In the genomic region with DNA sequence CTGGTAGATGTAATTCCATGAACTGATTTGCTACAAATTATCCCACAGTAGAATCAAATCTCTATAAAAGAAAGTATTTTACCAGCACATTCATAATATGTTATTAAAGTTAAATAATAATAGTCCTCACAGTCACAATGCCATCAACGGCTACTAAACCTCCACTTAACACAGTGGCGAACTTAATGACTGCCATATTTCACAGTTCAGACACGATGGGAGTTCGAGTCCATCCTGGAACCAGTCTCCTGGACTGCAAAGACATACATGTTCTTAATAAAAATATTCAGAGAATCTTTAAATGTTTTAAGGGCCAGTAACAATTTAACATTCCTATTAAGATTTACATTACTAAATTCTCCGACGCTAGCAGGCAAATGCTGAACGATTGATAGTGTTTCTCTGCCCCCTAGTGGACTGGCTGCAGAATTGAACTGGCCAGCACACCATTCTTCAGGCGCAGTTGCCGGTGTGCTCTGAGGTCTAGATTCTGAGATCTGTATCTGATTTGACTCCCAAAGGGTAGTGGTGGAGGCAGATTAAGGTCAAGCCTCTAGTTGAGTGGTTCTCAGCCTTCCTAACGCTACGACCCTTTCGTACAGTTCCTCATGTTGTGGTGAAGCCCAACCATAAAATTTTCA, we compare ENCODE assay signal across 8 mouse cellular contexts.
DNase-seq lines count a peak whose midpoint lies in the region; ATAC-seq and TF ChIP-seq lines count a peak whose summit lies in the region.

No protein-coding gene starts in this region.

- no peaks in the 10 kb centered on the region for H3K9me3 ChIP-seq in intestine, embryonic 14.5 days (ENCODE audit: control insufficient read depth, low read length)
- H3K9me3 ChIP-seq in intestine, embryonic 16.5 days (ENCODE audit: control insufficient read depth, low read length): no peaks in the 10 kb centered on the region
- H3K9me3 ChIP-seq in ES-E14 (ENCODE audit: control insufficient read depth, insufficient read depth, low read depth, low read length): no peaks in the 10 kb centered on the region; the same call in 1 of the 2 replicates
- no peaks in the 10 kb centered on the region for H3K9me3 ChIP-seq in forebrain, postnatal 0 days (ENCODE audit: low read length)
- H3K9me3 ChIP-seq in kidney, postnatal 0 days (replicated peaks; ENCODE audit: low read length): no peaks in the 10 kb centered on the region

- TF ChIP-seq POLR2A in spleen, adult 2 months (IDR thresholded peaks at IDR 0.05; ENCODE audit: low read depth, low read length): no peak

- H3K4me2 ChIP-seq in intestine, embryonic 14.5 days (ENCODE audit: low read length): no peak overlapping the region
- no peak overlapping the region for H3K4me2 ChIP-seq in intestine, embryonic 16.5 days (ENCODE audit: low read depth, low read length)
- H3K4me2 ChIP-seq in forebrain, postnatal 0 days (ENCODE audit: low read depth): no peak overlapping the region
- H3K4me2 ChIP-seq in kidney, postnatal 0 days (ENCODE audit: low read length): no peak overlapping the region

- H3K36me3 ChIP-seq in intestine, embryonic 14.5 days (ENCODE audit: control insufficient read depth, insufficient read depth, low read length): no peaks in the 10 kb centered on the region
- H3K36me3 ChIP-seq in intestine, embryonic 16.5 days (ENCODE audit: control insufficient read depth, insufficient read depth, low read length): no peaks in the 10 kb centered on the region
- H3K36me3 ChIP-seq in ES-E14 (ENCODE audit: control insufficient read depth, insufficient read depth, low read length, poor library complexity, severe bottlenecking): no peaks in the 10 kb centered on the region
- no peaks in the 10 kb centered on the region for H3K36me3 ChIP-seq in forebrain, postnatal 0 days (ENCODE audit: insufficient read depth)
- H3K36me3 ChIP-seq in kidney, postnatal 0 days (ENCODE audit: insufficient read depth, low read length): no peaks in the 10 kb centered on the region
- no peaks in the 10 kb centered on the region for H3K36me3 ChIP-seq in spleen, adult 2 months (ENCODE audit: control insufficient read depth, insufficient read depth, low read length)

- no peak overlapping the region for H3K4me3 ChIP-seq in intestine, embryonic 14.5 days (ENCODE audit: low read depth, low read length)
- H3K4me3 ChIP-seq in intestine, embryonic 16.5 days (ENCODE audit: low read length): no peak overlapping the region
- no peak overlapping the region for H3K4me3 ChIP-seq in ES-E14 (ENCODE audit: insufficient read depth in 1 of 2, low read depth in 1 of 2, low read length in 2 of 2, poor library complexity in 1 of 2, severe bottlenecking in 1 of 2)
- H3K4me3 ChIP-seq in forebrain, postnatal 0 days (ENCODE audit: low read depth, low read length): no peak overlapping the region
- no peak overlapping the region for H3K4me3 ChIP-seq in kidney, postnatal 0 days (replicated peaks; ENCODE audit: low read depth, low read length)
- no peak overlapping the region for H3K4me3 ChIP-seq in spleen, adult 2 months (ENCODE audit: extremely low read depth, insufficient read depth, insufficient read length)

- TF ChIP-seq CTCF in forebrain, postnatal 0 days (IDR thresholded peaks at IDR 0.05; ENCODE audit: low read depth): peak; percentile 94
- TF ChIP-seq CTCF in kidney, postnatal 0 days (IDR thresholded peaks at IDR 0.05; ENCODE audit: low read depth): peak; percentile 91
- peak; percentile 78; the same call in 1 of the 2 replicates for TF ChIP-seq CTCF in spleen, adult 2 months (IDR thresholded peaks at IDR 0.05; ENCODE audit: extremely low read depth, insufficient read depth, insufficient read length, insufficient replicate concordance)

- in situ Hi-C loops in ES-E14 (cut with MboI; ENCODE audit: low sequenced_read_pairs in 2 of 2, unreplicated experiment in 2 of 2): loop anchor here in 1 of 2 experiments (10.0 kb wide), 1 partner anchor 382 kb away; no protein-coding TSS in a partner anchor

- H3K9ac ChIP-seq in intestine, embryonic 14.5 days (ENCODE audit: low read length): no peak overlapping the region
- no peak overlapping the region for H3K9ac ChIP-seq in intestine, embryonic 16.5 days (ENCODE audit: low read depth, low read length)
- H3K9ac ChIP-seq in ES-E14 (ENCODE audit: insufficient read depth, low read depth, low read length, poor library complexity, severe bottlenecking): no peak overlapping the region
- no peak overlapping the region for H3K9ac ChIP-seq in forebrain, postnatal 0 days
- H3K9ac ChIP-seq in kidney, postnatal 0 days (ENCODE audit: low read depth, low read length): no peak overlapping the region

- DNase-seq in intestine, embryonic 14.5 days (ENCODE audit: low spot score): peak; percentile 68
- DNase-seq in ES-E14 (ENCODE audit: low read depth, low spot score): peak; percentile 26
- peak; percentile 50 to 54 for DNase-seq in cerebellum, adult 18-20 months
- DNase-seq in forebrain, postnatal 0 days: peak; percentile 83
- peak; percentile 92 for DNase-seq in kidney, postnatal 0 days (ENCODE audit: low spot score)
- peak; percentile 69 for DNase-seq in lung, postnatal 25 days (ENCODE audit: low spot score)
- peak; percentile 29 to 51 for DNase-seq in spleen, adult 2 months (ENCODE audit: low read depth in 1 of 2, low spot score in 2 of 2)

- ATAC-seq in intestine, embryonic 14.5 days (replicated peaks; ENCODE audit: low FRiP score, low TSS enrichment, low read depth): no peak; the same call in 1 of the 2 replicates
- no peak for ATAC-seq in intestine, embryonic 16.5 days
- ATAC-seq in forebrain, postnatal 0 days: peak; percentile 80
- 0 out of 2 replicates have a peak, but pooled peaks have one; percentile 49 for ATAC-seq in kidney, postnatal 0 days (replicated peaks; ENCODE audit: low FRiP score, low read depth)

- WGBS in intestine, embryonic 14.5 days: 26% methylated on average over 12 of the region's 12 CpGs
- WGBS in intestine, embryonic 16.5 days: 24% methylated on average over 12 of the region's 12 CpGs
- WGBS in forebrain, postnatal 0 days: 28% methylated on average over 12 of the region's 12 CpGs
- 18% methylated on average over 12 of the region's 12 CpGs for WGBS in kidney, postnatal 0 days
- 27% methylated on average over 12 of the region's 12 CpGs for WGBS in spleen, adult 2 months

- H3K27ac ChIP-seq in intestine, embryonic 14.5 days (ENCODE audit: low read depth): no peak overlapping the region
- H3K27ac ChIP-seq in intestine, embryonic 16.5 days (ENCODE audit: low read length): no peak overlapping the region
- no peak overlapping the region for H3K27ac ChIP-seq in ES-E14 (ENCODE audit: insufficient read depth, low read depth, low read length, poor library complexity, severe bottlenecking)
- H3K27ac ChIP-seq in forebrain, postnatal 0 days (ENCODE audit: low read depth, low read length): no peak overlapping the region
- no peak overlapping the region for H3K27ac ChIP-seq in kidney, postnatal 0 days
- no peak overlapping the region for H3K27ac ChIP-seq in spleen, adult 2 months (ENCODE audit: insufficient read depth, low read length)

- H3K4me1 ChIP-seq in intestine, embryonic 14.5 days (replicated peaks; ENCODE audit: control insufficient read depth, insufficient read depth, low read length): no peaks in the 10 kb centered on the region; the same call in 1 of the 2 replicates
- H3K4me1 ChIP-seq in intestine, embryonic 16.5 days (ENCODE audit: control insufficient read depth, insufficient read depth, low read length): no peaks in the 10 kb centered on the region
- H3K4me1 ChIP-seq in ES-E14 (ENCODE audit: control insufficient read depth in 2 of 2, insufficient read depth in 2 of 2, low read length in 2 of 2, poor library complexity in 1 of 2): no peaks in the 10 kb centered on the region
- H3K4me1 ChIP-seq in forebrain, postnatal 0 days (ENCODE audit: insufficient read depth): peaks cover 5% of the 10 kb centered on the region
- H3K4me1 ChIP-seq in kidney, postnatal 0 days (replicated peaks; ENCODE audit: insufficient read depth, low read length): no peaks in the 10 kb centered on the region
- no peaks in the 10 kb centered on the region for H3K4me1 ChIP-seq in spleen, adult 2 months (ENCODE audit: control insufficient read depth, insufficient read depth, insufficient read length)

- no peaks in the 10 kb centered on the region for H3K27me3 ChIP-seq in intestine, embryonic 14.5 days (replicated peaks; ENCODE audit: control insufficient read depth, insufficient read depth, low read length)
- no peaks in the 10 kb centered on the region for H3K27me3 ChIP-seq in intestine, embryonic 16.5 days (replicated peaks; ENCODE audit: control insufficient read depth, insufficient read depth, low read length)
- H3K27me3 ChIP-seq in forebrain, postnatal 0 days (ENCODE audit: insufficient read depth, low read length): no peaks in the 10 kb centered on the region
- no peaks in the 10 kb centered on the region for H3K27me3 ChIP-seq in kidney, postnatal 0 days (ENCODE audit: insufficient read depth, low read length)
- H3K27me3 ChIP-seq in spleen, adult 2 months (ENCODE audit: control insufficient read depth, insufficient read depth, low read length): no peaks in the 10 kb centered on the region

TF ChIP-seq in ES-E14, 5 proteins besides CTCF, POLR2A, EP300 and RAD21:
- TF ChIP-seq ZC3H11A (IDR thresholded peaks at IDR 0.05; ENCODE audit: borderline replicate concordance, low read depth, low read length): peak; percentile 98
- no peak for TF ChIP-seq HCFC1 (IDR thresholded peaks at IDR 0.05; ENCODE audit: borderline replicate concordance, insufficient read depth, low read length)
- TF ChIP-seq MAFK (IDR thresholded peaks at IDR 0.05; ENCODE audit: insufficient read depth, low read depth, low read length): no peak
- no peak for TF ChIP-seq ZNF384 (IDR thresholded peaks at IDR 0.05; ENCODE audit: low read depth, low read length)

Comparison
In these comparisons a context has a peak if more than half of its experiments do, and no peak if none do; other contexts are left out.
1. ATAC-seq: peak in forebrain, postnatal 0 days (single experiment) and kidney, postnatal 0 days (single experiment); none in intestine, embryonic 14.5 days (single experiment) and intestine, embryonic 16.5 days (single experiment).
2. DNase-seq: peak in every context shown above with its lines; median percentile 92 in kidney, postnatal 0 days; 83 in forebrain, postnatal 0 days; 69 in lung, postnatal 25 days; 68 in intestine, embryonic 14.5 days; 52 in cerebellum, adult 18-20 months; 40 in spleen, adult 2 months; 26 in ES-E14.
3. Peak in every context shown above with its lines, with median percentiles within 50 percentile points of each other: CTCF ChIP-seq.